Mouse (Mus musculus) gastrocnemius, adult 8-10 months (tissue): ENCODE data around the gene Lhx2. TPM values are rescaled to one million over a fixed set of nuclear protein-coding genes. Genes with fewer than 3 reads are reported as not detected.

ENCODE experiments used
- DNase-seq, 2 experiments: peaks; one replicate each; pipeline ENCODE4 v3.0.0; 2022; ENCODE audit warnings: low spot score in 2 of 2
- total RNA-seq, 4 experiments: library from RNA; stranded (reverse); gene quantifications; 2 replicates each; pipeline ENCODE4 v1.2.4; 2022

Lhx2 gene
- total RNA-seq, 4 experiments from 2014 or later, result 0.09 to 0.32 (median 0.15) TPM; not detected in 1

DNA sequence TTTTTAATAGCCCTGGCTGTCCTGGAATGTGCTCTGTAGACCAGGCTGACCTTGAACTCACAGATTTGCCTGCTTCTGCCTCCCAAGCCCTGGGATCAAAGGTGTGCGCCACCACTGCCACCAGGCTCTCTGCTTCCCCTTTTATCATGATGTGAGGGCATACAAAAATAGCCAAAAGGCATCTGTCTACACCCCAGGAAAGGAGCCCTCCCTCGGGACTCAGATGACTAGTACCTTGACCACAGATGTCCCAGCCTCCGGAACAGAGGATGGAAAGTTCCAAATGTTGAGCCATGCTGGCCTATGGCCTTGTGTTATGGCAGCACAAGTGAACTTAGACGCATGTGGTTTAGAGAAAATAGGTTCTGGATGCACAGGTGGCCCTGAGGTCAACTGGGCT is 66.3 kb downstream of the Lhx2 start:
- DNase-seq, result no peak

- no peak for DNase-seq
Observed at GRCm38 (mm10) chr2:38409309-38409708, 70.2 kb downstream of the Lhx2 start.

DNA sequence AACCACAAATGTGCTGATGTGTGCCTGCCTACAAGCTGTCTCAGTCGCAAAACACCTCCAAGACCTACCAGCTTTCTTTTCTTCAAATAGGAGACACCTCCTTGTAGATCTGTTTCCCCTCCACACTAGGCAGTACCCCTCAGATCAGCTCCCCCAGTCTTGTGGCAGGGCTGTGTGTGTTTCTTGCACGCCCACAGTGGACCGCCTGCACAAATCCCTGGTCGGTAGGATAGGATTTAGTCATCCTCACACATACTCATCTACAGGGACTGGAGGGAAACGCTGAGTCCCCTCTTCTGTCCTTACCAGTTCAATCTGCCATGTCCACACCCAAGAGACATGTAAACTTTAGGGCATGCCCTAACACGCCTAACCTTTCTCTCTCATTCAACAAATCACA is 71.1 kb downstream of the Lhx2 start:
- DNase-seq, result no peak

- DNase-seq, result no peak
Observed at GRCm38 (mm10) chr2:38412599-38413177, 73.6 kb downstream of the Lhx2 start.

- no peak for DNase-seq
Observed at GRCm38 (mm10) chr2:38417970-38418369, 78.9 kb downstream of the Lhx2 start.

Other genes with a start within 250 kb of the Lhx2 start
- 10 to 100 TPM; 33.8 to 40.0 (median 37.8) TPM for gene Dennd1a, start 51.9 kb upstream of the Lhx2 start, total RNA-seq
- 10 to 100 TPM; 10.7 to 15.6 (median 14.1) TPM for gene Nek6, start 172.4 kb downstream of the Lhx2 start, total RNA-seq